Mouse (Mus musculus) kidney, postnatal 10 days (tissue): ENCODE data around the gene Tanc1.
A peak's percentile ranks its signal among the peaks of the same experiment; 100 is the strongest.
"Not testable (repeated sequence)": the region's sequence is repeated elsewhere in the genome, so short reads cannot be mapped to it uniquely, and the experiment has no call there.

Source experiments
- DNase-seq: peaks from one replicate; pipeline ENCODE4 v3.0.0; 2021; ENCODE audit warnings: mixed read lengths

Tanc1 gene

DNA sequence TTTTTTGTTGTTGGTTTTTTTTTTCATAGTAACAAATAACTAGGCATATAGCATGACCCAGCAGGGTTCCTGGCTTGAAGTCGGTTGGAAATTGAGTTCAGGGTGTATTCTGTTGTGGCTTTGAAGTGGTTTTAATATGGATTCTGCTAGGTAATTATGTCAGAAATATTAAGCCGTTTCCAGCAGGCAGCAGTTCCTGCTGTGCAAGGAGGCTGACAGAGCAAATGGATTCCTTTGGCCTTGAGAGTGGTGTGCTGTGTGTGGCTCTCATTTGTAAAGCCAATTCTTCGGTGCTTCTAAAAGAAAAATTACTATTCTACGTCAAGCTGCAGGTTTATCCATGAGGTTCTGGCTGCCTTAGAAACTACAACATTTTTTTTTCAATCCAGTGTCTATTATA is 228.3 kb downstream of the Tanc1 start:
- no peak for DNase-seq

DNA sequence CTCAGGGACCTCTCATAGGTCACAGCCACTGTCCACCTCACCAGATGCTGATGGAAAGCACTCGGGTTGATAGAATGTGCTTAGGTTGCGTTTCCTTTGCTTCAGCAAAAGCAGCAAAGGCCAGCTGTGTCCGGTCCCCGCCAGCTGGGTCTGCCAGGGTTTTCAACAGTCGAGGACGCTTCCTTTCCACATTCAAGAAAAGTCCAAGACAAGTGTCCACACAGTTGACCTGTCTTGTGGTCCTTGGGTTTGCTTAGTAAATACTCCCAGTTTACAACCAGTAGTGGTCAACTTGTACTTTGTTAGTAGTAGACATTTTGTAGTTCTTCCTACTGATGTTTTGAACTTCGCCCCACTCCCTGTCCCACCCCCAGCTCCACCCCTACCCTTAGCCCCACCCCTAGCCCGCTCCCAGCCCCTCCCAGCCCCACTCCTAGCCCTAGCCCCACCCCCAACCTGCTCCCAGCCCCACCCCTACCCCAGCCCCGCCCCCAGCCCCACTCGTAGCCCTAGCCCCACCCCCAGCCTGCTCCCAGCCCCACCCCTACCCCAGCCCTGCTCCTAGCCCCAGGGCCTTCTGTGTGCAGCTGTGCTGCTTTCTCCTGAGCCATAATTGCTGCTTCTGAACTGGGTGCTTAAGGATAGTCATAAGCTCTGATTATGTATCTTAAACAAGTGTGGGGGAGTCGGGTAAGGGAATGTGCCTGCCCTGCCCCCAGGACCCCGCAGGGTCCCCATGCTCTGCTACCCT is 229.5 kb downstream of the Tanc1 start:
- peak; percentile 78 for DNase-seq

DNA sequence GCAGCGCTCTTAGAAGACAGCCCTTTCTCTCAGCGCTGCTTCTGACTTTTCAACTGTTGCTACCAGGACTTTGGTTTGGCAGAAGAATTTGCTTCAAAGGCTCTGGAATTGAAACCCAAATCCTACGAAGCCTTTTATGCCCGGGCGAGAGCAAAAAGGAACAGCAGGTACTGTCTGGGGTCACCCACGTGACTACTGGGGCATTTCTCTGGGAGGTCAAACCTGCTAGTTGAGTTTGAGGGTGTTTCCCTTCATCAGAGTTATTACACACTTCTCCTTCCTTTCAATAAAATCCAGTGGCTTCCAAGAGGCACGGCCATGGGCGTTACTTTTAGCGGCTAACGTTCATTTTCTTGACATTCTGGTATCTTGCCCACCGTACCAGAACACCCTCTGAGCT is 230.1 kb downstream of the Tanc1 start:
- no peak for DNase-seq

DNA sequence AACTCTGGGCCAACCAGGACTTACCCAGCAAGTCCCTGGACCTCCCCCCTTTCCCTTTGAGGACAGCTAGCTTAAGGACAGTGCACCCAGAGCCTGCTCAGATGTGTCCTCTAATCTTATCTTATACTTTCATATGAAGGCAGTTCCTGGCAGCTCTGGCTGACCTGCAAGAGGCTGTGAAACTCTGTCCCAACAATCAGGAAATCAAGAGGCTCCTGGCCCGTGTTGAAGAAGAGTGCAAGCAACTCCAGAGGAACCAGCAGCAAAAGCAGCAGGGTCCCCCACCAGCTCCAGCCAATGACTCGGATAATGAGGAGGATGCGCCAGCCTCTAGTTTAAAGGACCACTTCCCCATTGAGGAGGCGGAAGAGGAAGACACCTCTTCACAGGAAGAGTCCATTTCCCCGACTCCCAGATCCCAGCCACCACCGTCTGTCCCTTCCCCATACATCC is 230.7 kb downstream of the Tanc1 start:
- DNase-seq = no peak

DNA sequence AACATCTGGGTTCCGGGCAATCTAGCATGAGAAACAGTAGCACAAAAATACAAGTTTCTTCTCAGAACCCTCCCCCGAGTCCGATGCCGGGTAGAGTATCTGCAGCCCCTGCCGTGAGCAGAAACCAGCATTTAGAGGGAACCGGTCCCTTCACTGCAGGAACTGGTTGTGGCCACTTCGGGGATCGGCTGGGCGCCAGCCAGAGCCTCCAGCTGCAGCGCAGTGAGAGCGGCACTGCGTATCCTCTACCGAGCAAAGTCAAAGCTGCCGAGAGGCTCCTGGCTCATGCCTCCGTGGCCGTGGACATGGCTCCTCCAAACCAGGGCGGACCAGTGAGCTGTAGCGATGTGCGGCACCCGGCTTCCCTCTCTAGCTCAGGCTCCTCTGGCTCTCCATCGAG is 231.3 kb downstream of the Tanc1 start:
- no peak for DNase-seq

DNA sequence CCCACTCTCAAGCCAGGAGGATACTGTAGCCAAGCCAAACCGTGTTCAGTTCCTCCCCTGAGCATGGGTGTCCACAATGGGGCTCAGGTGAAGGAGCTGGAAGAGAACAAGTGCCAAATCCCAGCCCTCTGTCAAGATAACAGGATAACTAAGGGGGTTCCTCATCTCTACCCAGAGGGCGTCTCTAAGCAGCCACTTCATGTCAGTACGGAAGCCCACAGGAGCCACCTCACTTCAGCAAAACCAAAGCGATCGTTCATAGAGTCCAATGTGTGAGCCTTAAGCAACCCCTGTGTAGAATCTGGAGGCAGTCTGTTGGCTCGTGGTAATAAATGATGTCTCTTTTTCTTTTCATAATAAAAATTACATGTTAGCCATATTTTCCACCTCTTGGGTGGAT is 232.0 kb downstream of the Tanc1 start:
- no peak for DNase-seq

DNA sequence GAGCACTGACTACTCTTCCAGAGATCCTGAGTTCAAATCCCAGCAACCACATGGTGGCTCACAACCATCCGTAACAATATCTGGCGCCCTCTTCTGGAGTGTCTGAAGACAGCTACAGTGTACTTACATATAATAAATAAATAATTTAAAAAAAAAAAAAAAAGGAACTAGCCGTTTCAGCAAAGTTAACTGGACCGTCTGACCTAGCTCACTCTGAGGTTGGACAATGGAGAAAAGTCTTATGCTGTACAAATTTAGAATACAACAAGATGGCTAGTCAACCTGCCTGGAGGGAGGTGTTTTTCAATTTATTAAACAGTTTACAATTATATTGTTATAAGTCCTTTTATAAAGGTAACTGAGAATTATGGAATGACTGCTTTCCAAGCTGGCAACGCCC is 240.0 kb downstream of the Tanc1 start:
- not testable (repeated sequence) for DNase-seq

DNA sequence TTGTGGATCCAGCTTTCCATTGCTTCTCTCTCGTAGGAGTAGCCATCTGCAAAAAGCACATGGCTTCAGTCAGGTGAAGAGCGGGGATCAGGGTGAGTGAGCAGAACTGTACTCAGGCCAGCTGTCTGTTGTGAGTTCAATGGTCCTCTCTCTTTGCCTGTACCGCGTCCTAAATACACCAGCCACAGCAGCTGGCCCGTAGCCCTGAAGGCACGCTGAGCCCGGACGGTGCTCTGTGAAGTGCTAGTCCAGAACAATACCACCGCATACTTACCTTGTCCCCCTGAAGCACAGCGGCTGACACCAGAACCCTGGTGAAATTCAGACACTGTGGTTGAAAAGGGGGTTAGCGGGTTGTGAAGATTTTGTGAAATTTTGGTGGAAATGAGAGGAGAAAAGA is 241.1 kb downstream of the Tanc1 start:
- DNase-seq = no peak

DNA sequence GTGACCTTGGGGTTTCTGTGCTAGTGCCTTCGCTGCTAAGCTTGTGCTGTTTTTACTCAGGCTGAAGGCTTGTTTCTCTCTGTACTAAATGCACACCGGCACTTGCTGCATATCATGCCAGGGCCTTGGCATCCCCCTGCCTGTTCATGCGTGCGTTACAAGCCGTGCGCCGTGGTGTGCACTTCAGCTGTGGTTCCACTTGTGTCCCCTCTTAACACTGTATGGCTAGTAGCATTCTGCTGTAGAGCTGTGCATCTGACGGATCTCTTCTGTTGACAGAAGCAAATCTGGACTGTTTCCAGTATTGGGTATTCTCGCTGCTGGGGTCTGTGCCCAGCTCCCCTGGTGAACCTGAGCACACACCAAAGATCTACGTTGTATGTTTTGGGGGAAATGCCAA is 241.7 kb downstream of the Tanc1 start:
- no peak for DNase-seq

DNA sequence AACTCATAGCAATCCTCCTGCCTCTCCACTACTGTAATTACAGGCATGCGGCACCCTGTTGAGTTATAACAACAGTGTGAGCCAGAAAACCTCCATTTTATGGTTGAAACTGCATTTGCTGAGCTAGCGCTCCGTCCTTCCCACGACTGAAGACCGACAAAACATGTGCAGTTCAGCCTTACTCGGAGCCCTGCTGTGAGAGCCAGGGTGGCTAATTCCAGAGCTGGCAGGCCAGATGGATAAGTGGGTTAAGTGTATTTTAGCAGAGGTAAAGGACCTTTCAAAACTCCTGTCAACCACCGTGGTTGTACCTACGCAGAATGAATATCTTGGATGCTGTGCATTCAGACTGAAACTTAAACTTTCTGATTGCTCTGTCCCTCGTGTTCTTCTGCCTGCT is 242.5 kb downstream of the Tanc1 start:
- DNase-seq = no peak

DNA sequence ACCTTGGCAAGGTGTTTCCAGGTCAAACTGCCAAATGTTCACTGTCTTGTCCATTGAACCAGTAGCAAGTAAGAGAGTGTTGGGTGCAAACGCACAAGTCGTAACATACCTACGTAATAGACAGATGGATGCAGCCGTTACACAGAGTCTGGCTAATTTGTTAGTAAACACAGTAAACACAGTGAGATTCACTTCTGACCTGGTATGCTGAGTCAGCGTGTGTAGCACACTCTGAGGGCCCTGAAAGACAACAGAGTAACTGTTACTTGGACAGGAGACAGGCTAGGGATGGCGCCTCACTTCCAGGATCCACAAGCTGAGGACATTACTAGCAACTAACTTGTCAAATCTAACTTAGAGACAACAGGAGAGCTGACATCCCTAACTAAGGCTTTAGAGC is 250.8 kb downstream of the Tanc1 start:
- DNase-seq = no peak

DNA sequence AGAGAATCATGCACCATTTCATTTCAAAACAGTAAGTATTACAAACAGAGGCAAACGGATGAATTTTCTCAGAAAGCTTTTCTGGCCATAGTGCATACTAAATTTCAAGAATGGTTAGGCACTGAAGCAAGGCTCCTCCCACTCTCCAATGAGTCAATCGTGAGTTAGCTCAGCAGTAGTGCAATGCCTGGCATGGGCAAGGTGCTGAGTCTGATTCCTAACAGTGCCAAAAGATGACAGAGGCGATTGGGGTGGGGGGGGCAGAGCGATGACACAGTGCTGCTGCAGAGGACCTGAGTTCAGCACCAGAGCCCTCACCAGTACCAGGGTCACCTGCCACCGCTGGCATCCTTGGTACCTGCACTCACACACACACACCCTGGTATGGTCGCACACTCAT is 258.7 kb downstream of the Tanc1 start:
- no peak for DNase-seq

DNA sequence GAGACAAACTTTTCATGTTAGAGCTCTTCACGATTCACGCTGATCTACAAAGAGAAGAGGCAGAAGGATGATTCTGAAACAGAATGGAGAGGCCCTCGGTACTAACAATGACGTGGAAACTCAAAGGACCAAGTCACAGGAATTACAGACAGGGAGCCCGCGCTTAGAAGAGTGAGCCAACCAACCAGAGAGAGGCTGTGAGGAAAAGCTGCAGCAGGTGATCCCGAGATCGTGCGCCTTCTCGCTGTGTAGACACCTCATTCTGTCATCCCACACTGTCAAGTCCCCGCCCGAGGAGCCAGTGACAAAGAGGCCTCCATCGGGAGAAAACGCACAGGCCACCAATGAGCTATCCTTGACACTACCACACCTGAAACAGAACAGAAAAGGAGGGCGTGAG is 264.6 kb downstream of the Tanc1 start:
- DNase-seq = no peak

DNA sequence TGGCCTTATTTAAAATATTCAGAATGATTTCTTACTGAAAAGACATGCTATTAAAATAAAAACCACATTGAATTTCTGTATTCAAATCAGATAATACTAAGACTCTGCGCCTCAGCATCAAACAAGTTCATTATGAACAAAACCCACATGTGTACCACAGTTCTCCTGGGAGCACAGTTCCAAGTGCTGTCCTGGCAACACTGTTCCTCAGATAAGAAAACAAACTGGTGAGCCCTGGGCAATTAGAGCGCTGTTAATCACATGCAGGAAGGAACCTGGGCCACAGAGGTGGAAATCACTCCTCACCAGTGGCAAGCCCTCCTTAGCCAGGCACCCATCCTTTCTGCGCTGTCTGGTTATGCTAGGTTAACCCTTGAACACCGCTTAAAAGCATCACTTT is 265.5 kb downstream of the Tanc1 start:
- DNase-seq = no peak

DNA sequence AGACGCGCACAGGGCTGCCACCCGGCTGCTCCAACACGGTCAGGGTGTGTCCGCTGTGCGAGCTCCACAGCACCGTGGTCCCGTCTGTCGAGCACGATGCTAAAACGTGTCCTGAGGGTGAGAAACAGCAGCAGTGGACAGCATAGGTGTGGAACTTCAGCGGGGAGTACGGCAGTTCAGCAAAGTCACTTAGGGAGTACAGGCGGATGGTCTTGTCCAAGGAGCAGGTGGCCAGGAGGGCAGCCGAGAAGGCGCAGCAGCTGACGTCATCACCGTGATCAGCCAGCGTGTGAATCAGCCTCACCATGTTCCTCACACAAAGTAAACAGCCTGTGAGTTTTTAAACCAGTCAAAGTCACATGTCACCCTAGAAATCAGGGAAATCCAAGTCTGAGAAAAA is 266.4 kb downstream of the Tanc1 start:
- peak; percentile 28 for DNase-seq

DNA sequence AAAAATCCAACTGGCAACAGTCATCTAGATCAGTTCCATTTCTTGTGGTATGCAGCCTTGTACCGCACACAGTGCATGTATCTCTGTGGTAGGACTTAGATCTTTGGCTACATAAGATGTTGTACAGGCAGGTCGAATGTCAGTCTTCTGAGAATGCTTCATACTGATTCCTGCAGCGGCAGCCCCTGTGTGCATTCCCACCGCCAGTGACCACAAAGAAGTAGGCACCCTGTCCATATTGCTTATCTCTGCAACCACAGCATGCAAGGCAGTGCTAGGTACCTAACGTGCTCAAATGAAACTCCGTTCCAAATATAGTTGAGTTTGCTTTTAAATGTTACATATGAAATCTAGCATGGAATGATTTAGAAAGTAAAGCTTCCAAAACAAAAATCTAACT is 269.6 kb downstream of the Tanc1 start:
- no peak for DNase-seq

DNA sequence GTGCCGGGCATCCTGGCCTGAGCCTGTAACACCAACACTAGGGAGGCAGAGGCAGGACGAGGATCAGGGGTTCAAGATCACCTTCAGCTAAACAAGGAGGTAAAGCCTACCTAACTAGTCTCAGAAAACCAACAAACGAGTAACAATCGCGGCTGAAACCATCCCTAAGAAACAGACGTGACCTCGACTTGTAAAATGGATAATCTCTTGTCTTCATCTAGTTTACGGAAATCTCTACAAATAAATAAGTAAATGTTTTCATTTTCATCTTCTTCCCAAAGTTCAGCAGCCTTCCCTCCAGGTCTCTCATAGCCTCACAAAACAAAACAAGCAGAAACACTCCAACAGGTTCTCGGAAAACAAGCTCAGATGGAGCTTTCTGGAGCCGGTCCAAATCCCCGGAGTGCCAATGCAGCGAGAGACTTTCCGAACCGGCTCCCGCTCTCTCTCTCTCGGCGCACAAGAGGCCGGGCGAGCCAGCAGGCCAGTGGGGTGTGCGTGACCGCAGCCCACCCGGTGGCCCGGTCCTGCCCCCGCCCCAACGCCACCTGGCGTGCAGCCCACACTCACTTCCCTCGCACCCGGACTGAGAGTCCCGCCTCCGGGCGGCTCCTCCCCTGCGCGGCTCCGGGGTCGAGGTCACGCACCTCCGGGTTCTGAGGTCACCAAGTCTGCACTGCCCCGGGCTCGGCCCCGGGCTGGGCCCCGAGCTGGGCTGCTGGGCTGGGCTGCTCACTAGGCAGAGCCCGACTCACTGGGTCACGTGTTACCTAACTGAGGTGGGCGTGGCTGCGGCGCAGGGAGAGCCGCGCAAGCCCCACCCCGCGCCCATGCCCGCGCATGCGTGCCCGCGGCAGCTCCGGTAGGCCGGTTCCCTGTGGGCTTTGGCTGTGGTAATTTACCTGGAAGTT is 270.2 kb downstream of the Tanc1 start, which contains the start of gene Wdsub1:
Gene Wdsub1 (minus strand): TSS at position 761 of the 911 bp plus-strand sequence.
- DNase-seq = peak; percentile 97

DNA sequence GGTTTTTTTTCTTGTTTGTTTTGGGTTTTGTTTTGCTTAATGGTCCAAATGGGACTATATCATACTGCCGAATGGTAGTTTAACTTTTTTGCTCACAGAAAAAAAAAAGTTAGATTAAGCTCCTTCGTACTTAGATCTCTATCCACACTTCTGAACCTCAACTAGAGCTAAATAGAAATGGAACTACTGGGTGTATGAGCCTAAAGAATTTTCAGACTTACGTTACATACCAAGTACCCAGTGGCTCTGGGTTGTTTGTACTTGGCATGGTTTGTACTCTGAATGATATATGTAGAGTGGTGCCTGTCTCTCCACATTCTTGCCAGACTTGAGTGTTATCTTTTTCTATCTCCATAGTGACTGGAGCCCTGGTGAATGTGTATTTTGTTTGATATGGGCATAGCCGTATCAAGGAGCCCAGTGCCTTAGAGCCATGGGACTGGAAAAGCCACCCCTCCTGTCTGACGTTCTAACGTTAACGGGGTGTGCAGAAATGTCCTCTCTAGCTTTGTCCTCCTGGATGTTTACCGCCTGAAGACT is 271.0 kb downstream of the Tanc1 start:
- DNase-seq = no peak

DNA sequence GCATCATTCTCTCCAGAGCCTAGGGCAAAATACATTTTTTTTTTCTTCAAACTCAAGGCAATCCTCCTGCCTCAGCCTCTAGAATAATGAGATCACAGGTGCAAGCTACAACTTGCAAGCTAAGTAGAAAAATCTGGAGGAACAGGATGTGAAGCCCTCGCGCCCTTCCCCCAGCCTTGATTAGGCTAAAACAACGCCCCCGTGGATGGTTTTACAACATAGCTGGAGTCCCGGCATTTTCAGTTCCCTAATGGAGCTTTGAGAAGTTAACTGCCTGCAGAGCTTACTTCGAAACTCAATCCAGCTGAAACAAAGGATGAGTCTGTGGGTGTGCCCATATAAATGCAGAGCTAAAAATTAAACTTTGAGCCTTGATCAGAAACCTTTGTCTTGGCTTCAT is 277.9 kb downstream of the Tanc1 start:
- DNase-seq = no peak
